Mouse (Mus musculus) bone marrow, adult 2 months (tissue): ENCODE data around the gene Col4a2.

ENCODE experiments used
- CTCF ChIP-seq: fragments of 200-500 bp; IDR thresholded peaks from 2 replicates; pipeline ENCODE4 v1.5.1; 2011; ENCODE audit warnings: low read length, control low read depth; ENCODE audit not compliant: control insufficient read depth, insufficient read depth
- POLR2A ChIP-seq: fragments of 200-500 bp; IDR thresholded peaks from 2 replicates; pipeline ENCODE4 v1.6.1; 2011; ENCODE audit warnings: low read depth, mild to moderate bottlenecking, control low read depth, low read length, borderline replicate concordance; ENCODE audit not compliant: control insufficient read depth

- no peak for TF ChIP-seq CTCF
- no peak for TF ChIP-seq POLR2A
Measured at GRCm38 (mm10) chr8:11276286-11276685, 36.3 kb upstream of the Col4a2 start.
